Mouse (Mus musculus) CH12.LX (cell line): ENCODE measurements around the gene Ptcd2. TPM values are rescaled to one million over a fixed set of nuclear protein-coding genes. Genes with fewer than 3 reads are reported as not detected.

Experiments used
- DNase-seq: peaks from one replicate; pipeline ENCODE4 v3.0.0-alpha.2; 2013; ENCODE audit errors: extremely low read depth
- H3K27ac ChIP-seq: 2 replicates; pipeline ENCODE4 v1.5.1; 2012; ENCODE audit warnings: low read depth, mild to moderate bottlenecking, control low read depth, moderate library complexity; ENCODE audit not compliant: insufficient read depth
- H3K27me3 ChIP-seq: replicated peaks from 2 replicates; pipeline ENCODE3; 2012; ENCODE audit warnings: inconsistent platforms
- H3K36me3 ChIP-seq, 2 experiments: replicated peaks in 1 of 2; 2 replicates each; pipeline versions ENCODE3 to v1.6.1; 2012; ENCODE audit warnings: inconsistent platforms in 1 of 2, low read length in 1 of 2, mild to moderate bottlenecking in 1 of 2, mixed read lengths in 1 of 2, moderate library complexity in 1 of 2; ENCODE audit not compliant: control insufficient read depth in 1 of 2, insufficient read depth in 1 of 2
- H3K4me1 ChIP-seq, 2 experiments: 2 replicates each; pipeline ENCODE4 v1.6.1; 2012; ENCODE audit warnings: inconsistent platforms in 1 of 2, moderate library complexity in 1 of 2; ENCODE audit not compliant: insufficient read depth in 2 of 2, control insufficient read depth in 1 of 2
- H3K4me2 ChIP-seq: 2 replicates; pipeline ENCODE4 v1.6.1; 2012; ENCODE audit warnings: low read depth, mild to moderate bottlenecking, control low read depth; ENCODE audit not compliant: poor library complexity, insufficient read depth, severe bottlenecking
- H3K4me3 ChIP-seq, 3 experiments: fragments of 150-350 bp in 1 of 3; sonication (generic) in 1 of 3; replicated peaks in 1 of 3; 2 replicates each; pipeline versions ENCODE3 to v1.5.1; 2011 to 2012; ENCODE audit warnings: low read depth in 2 of 3, low read length in 2 of 3, mild to moderate bottlenecking in 2 of 3, moderate library complexity in 2 of 3, control low read depth in 1 of 3, improper control_type of control experiment in 1 of 3, inconsistent platforms in 1 of 3, mixed read lengths in 1 of 3; ENCODE audit not compliant: poor library complexity in 1 of 3
- H3K79me2 ChIP-seq: replicated peaks from 2 replicates; pipeline ENCODE4 v1.6.1; 2012; ENCODE audit warnings: mild to moderate bottlenecking, moderate library complexity; ENCODE audit not compliant: control insufficient read depth, poor library complexity, insufficient read depth, severe bottlenecking; ENCODE audit errors: extremely low read depth
- H3K9ac ChIP-seq: 2 replicates; pipeline ENCODE4 v1.6.1; 2012; ENCODE audit warnings: low read depth, mild to moderate bottlenecking, control low read depth, moderate library complexity; ENCODE audit not compliant: insufficient read depth
- H3K9me3 ChIP-seq: replicated peaks from 2 replicates; pipeline ENCODE3; 2012; ENCODE audit warnings: low read length, inconsistent platforms, mixed read lengths
- CHD1 ChIP-seq: IDR thresholded peaks from 2 replicates; pipeline ENCODE4 v1.6.1; 2012; ENCODE audit warnings: low read depth, low read length, improper control_type of control experiment, inconsistent platforms
- CHD2 ChIP-seq: IDR thresholded peaks from 2 replicates; pipeline ENCODE4 v1.6.1; 2011; ENCODE audit warnings: low read length, improper control_type of control experiment
- CTCF ChIP-seq, 2 experiments: IDR thresholded peaks in 1 of 2; conservative IDR thresholded peaks in 1 of 2; 2 replicates each; pipeline ENCODE4 v1.5.1; 2011 to 2012; ENCODE audit warnings: low read depth in 2 of 2, low read length in 2 of 2, improper control_type of control experiment in 1 of 2, inconsistent platforms in 1 of 2, mild to moderate bottlenecking in 1 of 2, moderate library complexity in 1 of 2
- E2F4 ChIP-seq: IDR thresholded peaks from 2 replicates; pipeline ENCODE4 v1.6.1; 2011; ENCODE audit warnings: low read depth, low read length, improper control_type of control experiment; ENCODE audit not compliant: insufficient replicate concordance
- ELF1 ChIP-seq: IDR thresholded peaks from 2 replicates; pipeline ENCODE4 v1.6.1; 2014; ENCODE audit warnings: low read depth, mild to moderate bottlenecking, inconsistent platforms, low read length, improper control_type of control experiment
- GABPA ChIP-seq: IDR thresholded peaks from 2 replicates; pipeline ENCODE4 v1.6.1; 2012; ENCODE audit warnings: low read depth, low read length, improper control_type of control experiment, inconsistent platforms; ENCODE audit not compliant: insufficient replicate concordance
- JUN ChIP-seq: IDR thresholded peaks from 2 replicates; pipeline ENCODE4 v1.6.1; 2011; ENCODE audit warnings: low read depth, mild to moderate bottlenecking, low read length, improper control_type of control experiment, moderate library complexity; ENCODE audit not compliant: insufficient read depth
- JUND ChIP-seq: conservative IDR thresholded peaks from 2 replicates; pipeline ENCODE4 v1.6.1; 2011; ENCODE audit warnings: low read depth, low read length, improper control_type of control experiment
- KAT2A ChIP-seq: IDR thresholded peaks from 2 replicates; pipeline ENCODE4 v1.6.1; 2012; ENCODE audit warnings: low read length, improper control_type of control experiment, inconsistent platforms; ENCODE audit not compliant: insufficient replicate concordance
- MAZ ChIP-seq: IDR thresholded peaks from 2 replicates; pipeline ENCODE4 v1.6.1; 2012; ENCODE audit warnings: low read depth, mild to moderate bottlenecking, inconsistent platforms, low read length, improper control_type of control experiment, moderate library complexity
- MEF2A ChIP-seq: IDR thresholded peaks from 2 replicates; pipeline ENCODE4 v1.6.1; 2014; ENCODE audit warnings: low read depth, mild to moderate bottlenecking, inconsistent platforms, low read length, improper control_type of control experiment, borderline replicate concordance
- MXI1 ChIP-seq: IDR thresholded peaks from 2 replicates; pipeline ENCODE4 v1.6.1; 2011; ENCODE audit warnings: mild to moderate bottlenecking, low read depth, low read length, improper control_type of control experiment
- NRF1 ChIP-seq: IDR thresholded peaks from 2 replicates; pipeline ENCODE4 v1.6.1; 2014; ENCODE audit warnings: low read depth, mild to moderate bottlenecking, inconsistent platforms, low read length, improper control_type of control experiment, moderate library complexity
- PAX5 ChIP-seq: IDR thresholded peaks from 2 replicates; pipeline ENCODE4 v1.6.1; 2012; ENCODE audit warnings: low read length, inconsistent platforms, mixed read lengths
- POLR2A ChIP-seq: IDR thresholded peaks from 2 replicates; pipeline ENCODE4 v1.6.1; 2011; ENCODE audit warnings: low read depth, mild to moderate bottlenecking, improper control_type of control experiment, low read length
- POLR2AphosphoS2 ChIP-seq: IDR thresholded peaks from 2 replicates; pipeline ENCODE4 v1.6.1; 2011; ENCODE audit warnings: low read depth, low read length, improper control_type of control experiment
- RAD21 ChIP-seq: IDR thresholded peaks from 2 replicates; pipeline ENCODE4 v1.6.1; 2011; ENCODE audit warnings: low read depth, mild to moderate bottlenecking, low read length, improper control_type of control experiment, moderate library complexity
- RCOR1 ChIP-seq: conservative IDR thresholded peaks from 2 replicates; pipeline ENCODE4 v1.6.1; 2012; ENCODE audit warnings: low read depth, mild to moderate bottlenecking, inconsistent platforms, low read length, improper control_type of control experiment
- dilution Hi-C: fragments of 300-500 bp; cut with MboI; formaldehyde crosslinking; loops from 2 replicates; pipeline ENCODE4 v1.14.3; 2020; ENCODE audit warnings: low sequenced_read_pairs; ENCODE audit not compliant: extremely low pct_unique_long_range_greater_than_20kb, extremely low pct_ligation_motif_present
- in situ Hi-C: fragments of 300-500 bp; cut with MboI; formaldehyde crosslinking; loops from 3 replicates; pipeline ENCODE4 v1.14.3; 2019; ENCODE audit warnings: low sequenced_read_pairs, low pct_ligation_motif_present, low pct_unique_long_range_greater_than_20kb, mixed read lengths
- polyA plus RNA-seq: library from polyadenylated mRNA; unstranded; fragments of >175 nt; gene quantifications from 2 replicates; pipeline ENCODE4 v1.2.1, GENCODE M21; 2012; ENCODE audit warnings: low read depth; ENCODE audit not compliant: insufficient read length
- total RNA-seq, 2 experiments: library from RNA; depleted of rRNA; stranded (reverse); fragments of 300-350 nt in 1 of 2; fragments of >200 nt in 1 of 2; gene quantifications; 2 replicates each; pipeline ENCODE4 v1.2.3; 2012 to 2014

Gene Ptcd2
- total and polyA plus RNA-seq, 3 experiments = 32.4 to 92.9 (median 52.2) TPM

DNA sequence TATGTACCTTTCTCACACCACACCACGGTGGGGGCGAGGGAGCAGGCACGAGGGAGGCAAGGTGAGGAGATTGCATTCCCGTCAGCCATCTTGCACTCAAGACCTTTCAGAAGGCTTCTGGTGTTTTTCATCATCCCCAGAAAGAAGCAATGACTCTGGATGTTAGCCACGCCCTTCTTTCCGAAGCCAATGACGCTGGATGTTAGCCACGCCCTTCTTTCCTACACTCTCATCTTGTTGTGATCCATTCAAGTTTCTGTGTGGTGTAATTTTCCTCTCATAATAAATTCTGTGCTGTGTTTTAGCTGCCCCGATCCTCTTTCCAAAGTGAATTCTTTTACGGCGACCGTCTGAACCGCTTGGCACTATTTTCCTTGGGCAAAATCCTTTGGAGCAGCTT lies 50.3 kb downstream of the Ptcd2 start:
- in situ Hi-C loops = no loop called here
- Histone ChIP-seq H3K36me3 (no peaks in the 10 kb centered on the region), H3K9me3 (peaks cover 3% of the 10 kb centered on the region), H3K27ac (no peak overlapping the region), H3K9ac (no peak overlapping the region), H3K27me3 (no peaks in the 10 kb centered on the region), H3K4me2 (no peak overlapping the region), H3K79me2 (no peaks in the 10 kb centered on the region), H3K4me1 (0 out of 4 replicates have a peak, but pooled peaks cover 0 to 2% of the 10 kb centered on the region in 2 experiments), H3K4me3 (no peak overlapping the region)
- dilution Hi-C loops = no loop called here
- no peak for DNase-seq
- TF ChIP-seq ELF1 (no peak), RCOR1 (no peak), POLR2A (no peak), MEF2A (no peak), CHD1 (no peak), CTCF (conservative IDR thresholded peaks at IDR 0.05 in 1 of 2, IDR thresholded peaks at IDR 0.05 in 1 of 2; ENCODE audit: low read depth in 2 of 2, low read length in 2 of 2) (no peak), RAD21 (no peak), PAX5 (no peak), JUN (no peak), MXI1 (no peak), CHD2 (no peak)

DNA sequence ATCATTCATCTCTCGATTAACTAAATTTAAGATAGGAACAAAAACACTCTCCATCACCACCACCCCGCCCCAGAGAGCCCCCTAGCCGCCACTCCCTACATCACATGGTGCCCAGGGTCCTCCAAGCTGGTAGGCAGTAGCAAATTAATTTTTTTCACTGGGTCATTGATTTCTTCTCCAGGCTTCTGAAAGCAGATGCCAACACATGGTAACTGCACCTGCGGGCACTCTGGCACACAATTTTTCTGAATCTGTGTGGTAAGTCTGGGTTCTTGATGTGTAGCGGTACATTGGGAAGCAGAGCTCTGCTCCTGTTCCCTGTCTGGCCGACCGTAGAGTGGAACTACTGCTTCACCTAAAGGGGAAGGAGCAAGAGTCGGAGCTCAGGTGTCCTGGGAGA lies 53.7 kb downstream of the Ptcd2 start:
- Histone ChIP-seq H3K27ac (no peak overlapping the region), H3K4me1 (peaks cover 4 to 11% of the 10 kb centered on the region in 2 experiments; a peak in 3 of 4 replicates), H3K9ac (no peak overlapping the region), H3K4me2 (no peak overlapping the region), H3K27me3 (no peaks in the 10 kb centered on the region), H3K9me3 (peaks cover 3% of the 10 kb centered on the region), H3K36me3 (no peaks in the 10 kb centered on the region), H3K4me3 (no peak overlapping the region), H3K79me2 (no peaks in the 10 kb centered on the region)
- in situ Hi-C loops = no loop called here
- dilution Hi-C loops = no loop called here
- TF ChIP-seq KAT2A (no peak), JUN (no peak), CHD2 (no peak), RAD21 (no peak), MAZ (no peak), JUND (no peak), GABPA (no peak), POLR2AphosphoS2 (no peak), E2F4 (no peak), NRF1 (no peak)
- no peak for DNase-seq
